Mouse (Mus musculus): Measurements from ENCODE around the gene Nhp2.

Nhp2 gene

DNA sequence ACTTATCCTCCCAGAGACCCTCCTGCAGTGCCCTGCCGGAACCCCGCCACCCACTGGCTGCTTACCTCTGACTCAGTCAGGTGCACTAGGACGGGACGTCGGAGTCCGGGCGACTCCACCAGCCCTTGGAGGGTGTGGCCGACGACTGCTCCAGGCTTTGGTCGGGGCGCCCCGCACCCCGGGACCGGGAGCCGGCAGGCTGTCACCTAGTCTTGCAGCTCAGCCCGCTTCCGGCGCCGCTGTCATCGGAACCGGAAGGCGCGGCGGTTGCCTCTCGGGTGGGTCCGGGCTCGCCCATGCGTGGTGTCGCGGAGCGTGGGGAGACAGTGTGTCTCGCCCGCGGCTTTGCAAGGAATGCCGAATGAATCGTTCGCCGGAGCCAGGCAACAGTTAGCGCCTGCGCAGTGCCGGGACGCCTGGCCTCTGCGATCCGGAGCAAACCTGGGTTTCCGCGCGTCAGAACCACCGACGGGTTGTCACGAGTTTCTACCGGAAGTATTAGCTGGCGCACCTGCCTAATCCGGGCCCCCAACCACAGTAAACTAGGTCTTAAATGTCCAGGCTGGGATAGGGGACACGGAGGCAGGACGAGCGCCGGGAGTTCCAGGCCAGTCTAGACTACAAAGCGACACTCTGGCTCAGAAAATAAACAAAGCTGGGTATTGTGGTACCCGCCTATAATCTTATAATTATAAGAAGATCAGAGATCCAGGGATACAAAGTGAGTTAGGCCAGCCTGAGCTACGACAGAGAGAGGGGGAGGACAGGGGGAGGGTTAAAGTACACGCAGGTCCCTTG lies 16.2 kb downstream of the Nhp2 start, which contains the start of gene Rmnd5b:
TSS of gene Rmnd5b (minus strand) at position 372 of the 798 bp plus-strand sequence.
- peak; percentile 91 for DNase-seq

DNA sequence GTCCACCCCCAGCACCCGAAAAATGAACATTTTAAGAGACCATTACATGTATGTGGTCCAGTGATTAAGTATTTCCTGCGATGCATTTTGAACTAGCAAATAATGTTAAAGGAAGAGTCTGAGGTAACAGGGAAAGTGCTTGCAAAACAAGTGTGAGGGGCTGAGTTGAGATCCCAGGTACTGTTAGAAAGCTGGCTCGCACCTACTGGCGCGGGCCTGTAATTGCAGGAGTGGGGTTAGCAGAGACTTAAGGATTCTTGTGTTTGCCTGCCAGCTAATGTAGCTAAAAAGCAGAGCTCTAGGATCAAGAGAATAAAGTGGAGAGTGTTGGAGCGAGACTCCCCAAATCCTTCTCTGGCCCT lies 16.8 kb downstream of the Nhp2 start:
- DNase-seq: peak; percentile 78

DNA sequence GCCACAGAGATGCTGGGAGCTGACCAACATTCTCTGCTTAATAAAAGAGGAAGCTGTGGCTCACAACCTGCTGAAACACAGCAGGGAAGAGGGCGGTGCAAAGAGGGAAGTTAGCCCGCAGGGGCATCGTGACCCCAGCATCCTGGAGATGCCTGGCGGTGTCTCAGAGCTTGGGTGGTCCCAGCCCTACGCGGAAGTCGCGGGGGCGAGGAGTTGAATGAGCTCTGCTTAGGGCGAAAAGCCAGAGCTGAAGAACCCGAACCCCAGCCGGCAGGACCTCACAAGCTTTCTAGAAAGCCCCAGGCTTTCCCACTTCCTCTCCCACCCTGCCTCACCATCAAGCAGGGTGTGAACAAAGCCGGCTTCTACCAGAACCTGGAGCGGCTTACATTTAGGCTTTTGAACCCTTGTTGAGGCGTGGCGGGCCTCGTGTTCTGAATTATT lies 18.5 kb downstream of the Nhp2 start:
- peak; percentile 73 for DNase-seq

DNA sequence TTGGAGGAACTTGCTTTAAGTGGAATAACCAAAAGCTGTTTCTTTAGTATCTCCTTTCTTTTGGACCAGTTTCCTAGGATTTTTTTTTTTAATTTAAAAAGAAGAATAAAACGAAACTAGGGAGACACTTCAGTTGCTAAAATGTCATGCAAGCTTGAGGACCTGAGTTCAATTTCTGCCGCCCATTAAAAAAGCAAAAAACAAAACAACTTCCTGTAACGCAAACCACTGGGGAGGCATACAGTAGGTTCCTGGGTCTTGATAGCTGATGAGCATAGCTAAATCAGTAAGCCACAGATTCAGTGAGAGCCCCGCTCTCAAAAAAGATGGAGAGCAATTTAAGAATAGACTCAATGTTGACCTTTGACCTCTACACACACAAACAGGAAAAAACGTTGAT lies 19.0 kb downstream of the Nhp2 start:
- DNase-seq: no peak

DNA sequence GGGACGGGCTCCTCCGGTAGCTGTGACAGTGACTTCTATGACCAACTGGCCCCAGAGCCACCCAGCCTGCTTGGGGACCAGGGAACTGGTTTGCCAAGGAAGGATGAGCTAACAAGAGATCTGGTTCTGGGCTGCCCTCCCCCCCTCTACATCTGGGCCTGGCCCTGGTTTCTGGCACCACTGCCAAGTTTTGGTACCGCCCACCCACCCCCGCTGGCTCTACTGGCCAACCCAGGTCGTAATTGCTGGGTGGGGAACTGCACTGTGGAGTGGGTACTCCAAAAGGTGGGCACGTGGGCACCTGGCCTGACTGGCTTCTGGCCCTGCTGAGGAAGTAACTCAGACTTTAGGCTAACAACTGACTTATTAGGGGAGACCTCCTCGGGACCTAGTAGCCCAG lies 21.2 kb downstream of the Nhp2 start:
- DNase-seq: peak; percentile 53

DNA sequence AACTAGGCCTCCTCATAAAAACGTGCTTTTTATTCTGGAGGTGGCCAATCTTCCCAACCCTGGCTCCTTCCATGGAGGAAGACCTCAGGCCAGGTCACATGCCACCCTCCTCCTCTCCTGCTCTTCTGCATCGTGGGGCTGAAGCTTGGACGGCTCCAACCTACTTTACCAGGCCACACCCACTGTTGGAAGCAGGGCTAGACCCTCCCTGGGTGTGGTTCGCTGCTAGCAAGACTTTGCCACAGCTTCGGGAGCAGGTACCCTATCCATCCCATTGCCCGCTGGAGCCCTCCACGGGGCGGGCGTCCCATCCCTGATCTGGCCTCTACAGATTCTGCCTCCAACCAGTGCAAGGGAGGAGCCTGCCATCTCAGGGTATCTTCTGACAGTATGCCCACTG lies 23.7 kb downstream of the Nhp2 start:
- no peak for DNase-seq

GRCm38 (mm10) chr11:51643761-51644160 lies 24.2 kb downstream of the Nhp2 start:
- no peak for DNase-seq

DNA sequence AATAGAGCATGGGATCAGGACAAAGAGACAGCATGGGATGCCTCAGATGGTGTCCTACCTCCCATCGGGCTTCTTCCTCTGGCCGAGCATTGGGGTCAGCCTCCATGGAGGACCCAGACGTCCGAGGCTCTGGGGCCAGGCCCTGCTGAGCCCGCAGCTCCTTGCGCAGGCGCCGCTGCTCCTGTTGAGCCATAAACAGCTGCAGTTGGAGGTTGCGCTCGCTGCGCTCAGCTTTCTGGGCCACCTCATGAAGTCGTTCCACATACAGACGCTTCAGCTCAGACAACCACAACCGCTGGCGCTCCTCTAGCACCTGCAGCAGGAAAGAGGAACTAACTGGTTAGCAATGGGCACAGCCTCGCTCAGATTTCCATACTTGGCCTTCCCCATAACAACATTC lies 24.7 kb downstream of the Nhp2 start:
- DNase-seq: no peak

- DNase-seq: peak; percentile 42
Observed at GRCm38 (mm10) chr11:51645293-51645692, 25.8 kb downstream of the Nhp2 start.

GRCm38 (mm10) chr11:51646245-51646644 lies 26.7 kb downstream of the Nhp2 start:
- no peak for DNase-seq

DNA sequence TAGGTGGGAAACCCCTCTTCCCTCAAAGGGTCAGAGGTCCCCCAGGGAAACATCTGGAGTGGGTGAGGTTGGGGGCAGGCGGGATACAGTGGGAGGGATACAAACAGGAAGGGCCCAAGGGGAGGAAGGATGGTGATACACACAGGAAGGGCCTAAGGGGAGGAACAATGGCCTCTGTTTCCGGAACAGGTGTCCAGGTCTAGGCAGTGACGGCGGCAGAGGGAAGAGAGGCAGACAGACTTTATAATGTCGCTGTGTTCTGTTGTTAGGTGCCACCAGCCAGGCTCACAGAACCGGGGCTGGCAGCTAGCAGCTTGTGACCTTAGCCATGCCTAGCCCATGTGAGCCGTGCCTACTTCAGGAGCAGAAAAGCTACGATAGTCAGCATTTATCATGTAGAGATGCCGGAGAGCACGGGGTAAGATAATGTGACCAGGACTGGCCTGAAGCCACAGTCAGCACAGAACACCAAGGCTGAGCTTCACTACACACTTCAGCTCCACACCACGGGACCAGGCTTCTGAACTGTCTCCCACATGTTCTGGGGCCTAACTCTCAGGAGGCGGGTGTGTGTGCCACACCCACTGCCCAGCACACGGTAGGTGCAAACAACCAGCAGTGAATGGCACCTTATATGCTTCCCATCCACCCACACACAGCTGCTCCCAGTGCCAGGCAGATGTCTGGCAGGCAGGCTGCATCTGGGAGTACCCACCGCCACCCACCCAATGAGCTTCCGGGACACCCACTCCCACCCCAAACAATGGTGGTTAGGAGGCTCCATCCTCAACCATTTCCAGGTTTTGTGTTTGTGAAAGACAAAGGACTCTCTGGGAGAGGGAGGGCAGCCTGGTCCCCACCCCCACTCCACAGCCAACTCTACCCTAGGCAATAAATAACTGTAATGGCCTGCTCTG lies 27.5 kb downstream of the Nhp2 start:
- peak; percentile 68 for DNase-seq

DNA sequence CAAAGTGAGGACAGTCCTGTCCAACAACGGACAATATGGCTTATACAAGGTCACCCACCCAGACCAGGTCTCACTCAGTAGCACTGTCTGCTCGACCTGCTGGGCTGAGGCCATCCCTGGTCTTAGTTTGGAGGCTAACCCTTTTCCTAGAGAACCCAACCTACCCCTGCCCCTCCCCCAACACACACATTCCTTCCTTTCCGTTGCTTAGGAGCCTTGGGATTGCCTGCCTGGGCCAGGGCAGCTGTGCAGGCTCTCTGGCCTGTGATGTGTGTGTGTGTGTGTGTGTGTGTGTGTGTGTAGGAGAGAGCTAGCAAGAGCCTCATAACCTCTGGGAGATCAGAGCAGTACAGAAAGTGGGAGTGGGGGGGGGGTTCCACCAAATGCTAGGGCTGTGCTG lies 29.0 kb downstream of the Nhp2 start:
- DNase-seq: peak; percentile 72

- peak; percentile 17 for DNase-seq
Observed at GRCm38 (mm10) chr11:51649111-51649888, 29.8 kb downstream of the Nhp2 start.

DNA sequence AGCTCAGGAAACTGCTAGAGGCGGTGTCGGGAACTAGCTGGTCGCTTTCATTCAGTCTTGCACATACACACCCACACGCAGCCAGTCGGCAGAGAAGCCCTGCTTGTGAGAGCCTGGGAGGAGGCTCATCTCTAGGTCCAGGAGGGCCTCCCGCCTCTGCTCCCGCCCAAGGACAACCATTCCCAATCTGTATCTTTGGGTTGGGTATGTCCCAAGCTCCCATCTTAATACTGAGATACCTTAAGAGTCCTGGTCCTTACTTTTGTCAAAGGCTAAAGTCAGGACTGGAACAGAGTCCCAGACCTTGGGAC lies 30.3 kb downstream of the Nhp2 start:
- DNase-seq: peak; percentile 37

DNA sequence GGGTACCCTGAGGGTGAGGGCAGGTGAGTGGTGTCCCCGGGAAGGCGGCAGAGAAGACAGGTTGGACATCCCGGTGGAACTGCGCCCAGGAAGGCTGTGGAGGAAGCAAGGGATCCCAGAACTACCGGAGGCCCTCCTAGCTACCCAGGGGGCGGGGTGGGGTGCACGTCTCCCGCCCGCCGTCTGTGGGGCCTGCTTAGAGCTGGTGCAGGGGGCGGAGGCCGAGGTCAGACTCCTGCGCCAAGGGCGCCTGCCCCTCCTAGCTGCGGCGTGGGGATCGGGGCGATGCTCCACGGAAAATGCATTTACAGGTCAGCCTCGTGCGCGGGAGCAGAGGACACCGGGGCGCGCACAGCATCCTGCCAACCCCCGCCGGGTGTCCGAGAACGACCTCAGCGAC lies 30.7 kb downstream of the Nhp2 start:
- DNase-seq: peak; percentile 51

DNA sequence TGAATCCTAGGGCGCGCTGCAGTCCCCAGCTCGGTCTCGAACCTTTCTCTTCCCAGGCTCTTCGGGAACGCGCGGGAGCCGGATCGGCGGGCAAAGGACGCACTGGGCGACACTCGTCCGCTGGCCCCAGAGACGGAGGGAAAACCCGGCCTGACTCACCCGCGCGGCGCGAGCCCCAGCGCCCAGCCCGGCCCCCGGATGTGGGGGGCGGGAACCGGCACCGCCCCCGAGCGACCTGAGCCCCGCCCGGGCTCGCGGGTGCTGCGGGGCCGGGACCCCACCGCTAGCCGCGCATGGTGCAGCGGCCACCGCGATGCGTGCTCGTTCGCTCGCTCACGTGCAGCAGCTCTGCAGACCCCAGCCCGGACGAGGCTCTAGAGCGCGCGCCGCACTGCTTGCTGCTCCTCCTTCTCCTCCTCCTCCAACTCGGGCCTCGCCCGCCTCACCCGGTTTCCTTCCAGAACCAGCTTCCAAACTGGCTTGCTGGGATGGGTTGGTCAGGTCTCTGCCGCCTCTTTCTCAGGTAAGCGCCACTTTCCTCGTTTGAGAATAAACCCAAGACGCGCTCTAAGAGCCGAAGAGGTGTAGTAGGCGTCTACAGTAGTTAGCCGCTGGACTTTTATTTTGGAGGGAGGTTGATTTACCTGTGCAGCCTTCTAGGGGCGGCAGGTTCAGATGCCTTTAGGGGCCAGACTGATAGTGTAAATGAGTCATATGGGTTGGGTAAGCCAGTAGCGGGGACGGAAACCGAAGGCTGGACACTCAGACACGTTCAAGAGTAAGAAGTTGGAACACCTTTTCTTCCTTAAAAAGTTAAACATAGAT lies 31.4 kb downstream of the Nhp2 start, which contains the start of the genes N4bp3 and D930048N14Rik:
TSS of gene N4bp3 (minus strand) at position 152 of the 825 bp plus-strand sequence.
TSS of gene D930048N14Rik (plus strand) at position 264 of the 825 bp plus-strand sequence.
- peak; percentile 87 for DNase-seq

DNA sequence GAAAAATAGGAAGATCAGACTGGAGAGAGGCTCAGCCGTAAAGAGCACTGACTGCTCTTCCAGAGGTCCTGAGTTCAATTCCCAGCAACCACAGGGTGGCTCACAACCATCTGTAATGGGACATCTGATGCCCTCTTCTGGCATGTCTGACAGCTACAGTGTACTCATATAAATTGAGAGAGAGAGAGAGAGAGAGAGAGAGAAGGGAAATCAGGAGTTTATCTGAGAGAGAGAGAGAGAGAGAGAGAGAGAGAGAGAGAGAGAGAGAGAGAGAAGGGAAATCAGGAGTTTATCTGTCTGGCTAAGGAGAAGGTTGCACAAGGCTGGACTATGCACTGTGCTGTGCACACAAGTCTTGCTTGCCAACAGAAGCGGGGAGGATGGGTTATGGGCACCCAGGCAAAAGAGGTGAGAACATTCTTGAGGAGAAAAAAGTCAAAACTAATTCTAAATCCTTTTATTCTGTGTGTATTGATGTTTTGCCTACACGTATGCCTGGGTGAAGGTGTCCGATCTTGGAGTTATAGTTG lies 33.4 kb downstream of the Nhp2 start:
- no peak for DNase-seq

DNA sequence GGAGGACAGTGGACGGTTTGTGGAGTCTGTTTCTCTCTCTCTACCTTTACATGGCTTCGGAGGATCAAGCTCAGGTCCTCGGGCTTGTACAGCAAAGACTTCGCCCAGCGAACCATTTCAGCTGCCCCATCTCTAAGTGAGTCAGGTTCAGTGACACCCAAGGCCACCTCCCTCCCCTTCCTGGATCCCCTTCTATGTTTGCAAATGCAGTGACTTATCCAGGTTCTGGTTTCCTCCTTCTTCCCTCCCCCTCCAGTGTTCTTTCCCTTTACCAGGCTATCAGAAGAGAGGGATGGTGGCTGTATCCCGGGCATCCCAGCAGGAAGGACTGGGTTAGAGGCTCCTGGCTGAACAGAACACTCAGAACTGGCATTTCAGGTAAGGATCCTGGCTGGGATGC lies 34.2 kb downstream of the Nhp2 start:
- no peak for DNase-seq

DNA sequence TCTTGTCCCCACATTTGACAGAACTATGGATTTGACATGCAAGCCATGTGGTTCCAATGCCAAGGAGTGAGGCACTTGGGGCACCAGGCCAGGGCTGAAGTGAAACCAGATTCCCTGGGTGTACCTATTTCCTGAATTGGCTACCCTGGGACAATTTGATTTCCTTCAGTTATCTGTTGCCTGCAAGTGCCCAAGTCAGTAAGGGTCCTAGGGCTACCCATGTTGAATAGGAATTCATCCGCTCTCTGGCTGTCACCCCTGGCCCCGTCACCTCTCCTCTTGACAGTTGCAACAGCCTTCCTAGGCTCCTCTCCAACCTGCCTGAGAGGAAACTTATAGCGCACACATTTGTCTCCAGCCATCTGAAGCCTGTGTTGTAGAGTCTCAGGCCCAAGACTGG lies 35.4 kb downstream of the Nhp2 start:
- DNase-seq: no peak

- DNase-seq: peak; percentile 66
Observed at GRCm38 (mm10) chr11:51656798-51657521, 37.4 kb downstream of the Nhp2 start.

- peak; percentile 39 for DNase-seq
Observed at GRCm38 (mm10) chr11:51658291-51658690, 38.8 kb downstream of the Nhp2 start.
